In genomic region chr15:10628980-10629346, GRCm38 (mm10) we compare ENCODE assay signal across 19 mouse cellular contexts.
DNase-seq lines count a peak whose midpoint lies in the region; ATAC-seq and TF ChIP-seq lines count a peak whose summit lies in the region.
"Had no signal": no experiment of that assay in that cellular context is flagged by ENCODE, and none has a peak within 500 bp of the region (broad histone marks: within the 10 kb centered on the region; RNA-seq: fewer than 3 reads in every experiment).

No protein-coding gene starts in this region.

- no peak for DNase-seq in lung, embryonic 14.5 days
- no peak for DNase-seq in lung, adult 2 months
- no peak for DNase-seq in embryonic facial prominence, embryonic 14.5 days (ENCODE audit: low spot score)
- peak; percentile 53 for DNase-seq in limb, embryonic 11.5 days (ENCODE audit: low spot score)
- no peak for DNase-seq in spleen, postnatal 14 days (ENCODE audit: low spot score in 2 of 2)
- no peak for DNase-seq in right cerebral cortex, adult 18-20 months
- DNase-seq in left cerebral cortex, adult 2 months (ENCODE audit: extremely low spot score in 1 of 2, low spot score in 2 of 2): no peak
- DNase-seq: adrenal gland, adult 2 months; cerebellum, adult 11 months; cerebellum, postnatal 10 days; kidney, postnatal 4 days; layer of hippocampus, adult 9-11 months; liver, postnatal 0 days; lung, postnatal 36 days; midbrain, embryonic 14.5 days; retina, postnatal 1 day; thymus, postnatal 25 days had no signal

- H3K9ac ChIP-seq in lung, embryonic 14.5 days: no peak overlapping the region
- H3K9ac ChIP-seq in embryonic facial prominence, embryonic 14.5 days (ENCODE audit: low read depth, low read length): no peak overlapping the region
- no peak overlapping the region for H3K9ac ChIP-seq in limb, embryonic 11.5 days (ENCODE audit: low read length)
- H3K9ac ChIP-seq: liver, postnatal 0 days had no signal

- H3K36me3 ChIP-seq in lung, embryonic 14.5 days (ENCODE audit: insufficient read depth): peaks cover 21% of the 10 kb centered on the region
- H3K36me3 ChIP-seq in embryonic facial prominence, embryonic 14.5 days (ENCODE audit: control insufficient read depth, insufficient read depth, low read length): peaks cover 17% of the 10 kb centered on the region
- H3K36me3 ChIP-seq in limb, embryonic 11.5 days (ENCODE audit: control insufficient read depth, insufficient read depth, low read length): 0 out of 2 replicates have a peak, but pooled peaks cover 4% of the 10 kb centered on the region

- ATAC-seq in lung, embryonic 14.5 days (ENCODE audit: insufficient read depth): no peak
- ATAC-seq in embryonic facial prominence, embryonic 14.5 days (ENCODE audit: low read depth): no peak; the same call in 1 of the 2 replicates
- no peak for ATAC-seq in limb, embryonic 11.5 days (ENCODE audit: insufficient number of reproducible peaks, low FRiP score, low TSS enrichment, low read depth)
- ATAC-seq: intestine, postnatal 0 days; liver, postnatal 0 days had no signal

- H3K4me3 ChIP-seq in lung, embryonic 14.5 days (ENCODE audit: low read depth, low read length): no peak overlapping the region
- no peak overlapping the region for H3K4me3 ChIP-seq in lung, adult 2 months (replicated peaks; ENCODE audit: extremely low read depth, low read depth, low read length)
- no peak overlapping the region for H3K4me3 ChIP-seq in embryonic facial prominence, embryonic 14.5 days (ENCODE audit: low read depth, low read length)
- no peak overlapping the region for H3K4me3 ChIP-seq in limb, embryonic 11.5 days (ENCODE audit: low read depth, low read length)
- no peak overlapping the region for H3K4me3 ChIP-seq in left cerebral cortex, adult 2 months
- H3K4me3 ChIP-seq: megakaryocyte, embryonic 14.5 days had no signal

- TF ChIP-seq POLR2A in lung, adult 2 months (IDR thresholded peaks at IDR 0.05; ENCODE audit: borderline replicate concordance, extremely low read depth, low read depth, low read length): no peak

- 0 out of 2 replicates have a peak, but pooled peaks cover 5% of the 10 kb centered on the region for H3K4me1 ChIP-seq in lung, embryonic 14.5 days (ENCODE audit: insufficient read depth)
- H3K4me1 ChIP-seq in lung, adult 2 months (ENCODE audit: control insufficient read depth, insufficient read depth, low read length): peaks cover 3% of the 10 kb centered on the region; the same call in 1 of the 2 replicates
- H3K4me1 ChIP-seq in embryonic facial prominence, embryonic 14.5 days (ENCODE audit: control insufficient read depth, insufficient read depth, low read length): peaks cover 48% of the 10 kb centered on the region
- peaks cover 42% of the 10 kb centered on the region for H3K4me1 ChIP-seq in limb, embryonic 11.5 days (ENCODE audit: control insufficient read depth, insufficient read depth, low read length)

- intact Hi-C loops in left cerebral cortex, adult 2 months (cut with DNase I): no loop called here

- no peak overlapping the region for H3K4me2 ChIP-seq in lung, embryonic 14.5 days
- peak overlapping the region; percentile 27 for H3K4me2 ChIP-seq in embryonic facial prominence, embryonic 14.5 days (ENCODE audit: low read depth, low read length)
- H3K4me2 ChIP-seq in limb, embryonic 11.5 days (ENCODE audit: low read depth, severe bottlenecking): no peak overlapping the region

- H3K27me3 ChIP-seq in lung, embryonic 14.5 days (ENCODE audit: insufficient read depth, low read length): no peaks in the 10 kb centered on the region
- H3K27me3 ChIP-seq in embryonic facial prominence, embryonic 14.5 days (replicated peaks; ENCODE audit: control insufficient read depth, insufficient read depth, low read length): no peaks in the 10 kb centered on the region
- H3K27me3 ChIP-seq in limb, embryonic 11.5 days (ENCODE audit: control insufficient read depth, insufficient read depth, low read length): no peaks in the 10 kb centered on the region
- H3K27me3 ChIP-seq: megakaryocyte, embryonic 14.5 days had no signal

- no peaks in the 10 kb centered on the region for H3K9me3 ChIP-seq in lung, embryonic 14.5 days (ENCODE audit: low read depth, low read length)
- H3K9me3 ChIP-seq in embryonic facial prominence, embryonic 14.5 days (ENCODE audit: control insufficient read depth, low read length): no peaks in the 10 kb centered on the region
- no peaks in the 10 kb centered on the region for H3K9me3 ChIP-seq in limb, embryonic 11.5 days (ENCODE audit: control insufficient read depth, low read length)

- WGBS in lung, embryonic 14.5 days: 66% methylated on average over 6 of the region's 6 CpGs
- WGBS in lung, adult 2 months: 85% methylated on average over 6 of the region's 6 CpGs
- 19% methylated on average over 6 of the region's 6 CpGs for WGBS in embryonic facial prominence, embryonic 14.5 days
- WGBS in limb, embryonic 11.5 days: 21% methylated on average over 6 of the region's 6 CpGs

- H3K27ac ChIP-seq in lung, embryonic 14.5 days (ENCODE audit: low read depth): peak overlapping the region; percentile 32; the same call in 1 of the 2 replicates
- H3K27ac ChIP-seq in embryonic facial prominence, embryonic 14.5 days (replicated peaks; ENCODE audit: low read depth, low read length): peak overlapping the region; percentile 90
- H3K27ac ChIP-seq in limb, embryonic 11.5 days (replicated peaks; ENCODE audit: low read depth, low read length): peak overlapping the region; percentile 86
- no peak overlapping the region for H3K27ac ChIP-seq in left cerebral cortex, adult 2 months

- TF ChIP-seq CTCF in lung, embryonic 14.5 days (IDR thresholded peaks at IDR 0.05; ENCODE audit: low read depth): no peak
- no peak for TF ChIP-seq CTCF in lung, adult 2 months (IDR thresholded peaks at IDR 0.05; ENCODE audit: insufficient read depth, low read length)
- no peak for TF ChIP-seq CTCF in left cerebral cortex, adult 2 months (IDR thresholded peaks at IDR 0.05)
